Mouse (Mus musculus) kidney, embryonic 16.5 days (tissue): ENCODE results near the gene Dcx. TPM values are rescaled to one million over a fixed set of nuclear protein-coding genes. Genes with fewer than 3 reads are reported as not detected.

Experiments
- ATAC-seq: fragments of 200-750 bp; cut with Nextera tagmentation; 2 replicates; pipeline ENCODE4 v1.8.0; 2017; ENCODE audit warnings: moderate TSS enrichment; ENCODE audit not compliant: low FRiP score, low TSS enrichment
- H3K27ac ChIP-seq: fragments of 300-500 bp; sonication (generic); 2 replicates; pipeline ENCODE4 v1.5.1; 2014; ENCODE audit warnings: low read length
- H3K27me3 ChIP-seq: fragments of 300-500 bp; sonication (generic); 2 replicates; pipeline ENCODE4 v1.6.1; 2014; ENCODE audit warnings: low read length, control low read depth, mixed read lengths; ENCODE audit not compliant: insufficient read depth
- H3K36me3 ChIP-seq: fragments of 300-500 bp; sonication (generic); 2 replicates; pipeline ENCODE4 v1.6.1; 2014; ENCODE audit warnings: low read length, control low read depth, mixed read lengths; ENCODE audit not compliant: insufficient read depth
- H3K4me1 ChIP-seq: fragments of 300-500 bp; sonication (generic); 2 replicates; pipeline ENCODE4 v1.6.1; 2014; ENCODE audit warnings: low read length, control low read depth, mixed read lengths; ENCODE audit not compliant: insufficient read depth
- H3K4me2 ChIP-seq: fragments of 300-500 bp; sonication (generic); replicated peaks from 2 replicates; pipeline ENCODE4 v1.6.1; 2014; ENCODE audit warnings: low read depth, low read length
- H3K4me3 ChIP-seq: fragments of 300-500 bp; sonication (generic); 2 replicates; pipeline ENCODE4 v1.5.1; 2014; ENCODE audit warnings: mild to moderate bottlenecking, low read length
- H3K9ac ChIP-seq: fragments of 300-500 bp; sonication (generic); replicated peaks from 2 replicates; pipeline ENCODE4 v1.6.1; 2014; ENCODE audit warnings: low read length
- H3K9me3 ChIP-seq: fragments of 300-500 bp; sonication (generic); 2 replicates; pipeline ENCODE4 v1.6.1; 2016; ENCODE audit warnings: low read length, control low read depth
- WGBS: fragments of 180-500 bp; shearing (Covaris S2); extraction: QIAGEN DNeasy Blood & Tissue Kit; methylation state at CpG from one replicate; pipeline ENCODE4 v1.1.7; 2014; 5-methylcytosine and 5-hydroxymethylcytosine counted together
- polyA plus RNA-seq: library from polyadenylated mRNA; unstranded; fragments of >200 nt; fragmentation: Nextera tagmentation; extraction: Ambion mirVana; gene quantifications from 2 replicates; pipeline ENCODE4 v1.2.1, GENCODE M21; 2015

Gene Dcx
- 3.9 and 4.7 TPM in 2 replicates for polyA plus RNA-seq

- H3K9me3 ChIP-seq: no peaks in the 10 kb centered on the region
- H3K9ac ChIP-seq: no peak within 1 kb of the TSS
- H3K4me2 ChIP-seq: peak within 1 kb of the TSS; percentile 27
- peaks cover 6% of the 10 kb centered on the region; the same call in 1 of the 2 replicates for H3K27me3 ChIP-seq
- H3K36me3 ChIP-seq: no peaks in the 10 kb centered on the region
- H3K4me1 ChIP-seq: no peaks in the 10 kb centered on the region
- 46% methylated on average over 8 of the region's 8 CpGs for WGBS
- no peak for ATAC-seq
- no peak within 1 kb of the TSS for H3K4me3 ChIP-seq
- no peak within 1 kb of the TSS for H3K27ac ChIP-seq
These were observed at the start of gene Dcx for GRCm38 (mm10) chrX:143932958-143933357. TSS of gene Dcx (minus strand) at chrX:143933311.

GRCm38 (mm10) chrX:143966249-143966648 lies 33.1 kb upstream of the Dcx start:
- WGBS: 34% methylated on average over 6 of the region's 6 CpGs
- Histone ChIP-seq H3K27me3 (no peaks in the 10 kb centered on the region), H3K36me3 (no peaks in the 10 kb centered on the region), H3K4me2 (no peak overlapping the region), H3K9me3 (no peaks in the 10 kb centered on the region), H3K27ac (no peak overlapping the region), H3K4me1 (no peaks in the 10 kb centered on the region), H3K4me3 (no peak overlapping the region), H3K9ac (no peak overlapping the region)
- peak; percentile 97 for ATAC-seq

- 85% methylated on average over 2 of the region's 2 CpGs for WGBS
These were observed 560 bp upstream of the Dcx start for GRCm38 (mm10) chrX:143933671-143934070.

GRCm38 (mm10) chrX:143932530-143932929 lies 581 bp downstream of the Dcx start:
- Histone ChIP-seq H3K4me2 (peak overlapping the region; percentile 27), H3K9ac (no peak overlapping the region), H3K36me3 (no peaks in the 10 kb centered on the region), H3K27ac (no peak overlapping the region), H3K27me3 (peaks cover 6% of the 10 kb centered on the region; the same call in 1 of the 2 replicates), H3K4me1 (no peaks in the 10 kb centered on the region), H3K4me3 (no peak overlapping the region), H3K9me3 (no peaks in the 10 kb centered on the region)
- ATAC-seq: no peak
- WGBS: 44% methylated on average over 1 of the region's 1 CpGs

More at GRCm38 (mm10) chrX:143933671-143934070, 560 bp upstream of the Dcx start:
- H3K4me3 ChIP-seq: no peak overlapping the region
- H3K4me1 ChIP-seq: no peaks in the 10 kb centered on the region
- H3K36me3 ChIP-seq: no peaks in the 10 kb centered on the region
- peaks cover 6% of the 10 kb centered on the region; the same call in 1 of the 2 replicates for H3K27me3 ChIP-seq
- H3K4me2 ChIP-seq: no peak overlapping the region
- no peak overlapping the region for H3K9ac ChIP-seq
- H3K9me3 ChIP-seq: no peaks in the 10 kb centered on the region
- no peak; the same call in 1 of the 2 replicates for ATAC-seq
- H3K27ac ChIP-seq: no peak overlapping the region

- Histone ChIP-seq H3K9ac (no peak overlapping the region), H3K4me3 (no peak overlapping the region), H3K4me2 (0 out of 2 replicates have a peak overlapping the region, but pooled peaks have one; percentile 10), H3K9me3 (no peaks in the 10 kb centered on the region), H3K36me3 (no peaks in the 10 kb centered on the region), H3K4me1 (no peaks in the 10 kb centered on the region), H3K27ac (no peak overlapping the region), H3K27me3 (peaks cover 6% of the 10 kb centered on the region; the same call in 1 of the 2 replicates)
- WGBS: 61% methylated on average over 6 of the region's 6 CpGs
- no peak for ATAC-seq
These were observed 1.5 kb downstream of the Dcx start for GRCm38 (mm10) chrX:143931400-143932185.

- Histone ChIP-seq H3K4me3 (no peak overlapping the region), H3K9ac (no peak overlapping the region), H3K27ac (no peak overlapping the region), H3K27me3 (no peaks in the 10 kb centered on the region; the same call in 1 of the 2 replicates), H3K4me1 (no peaks in the 10 kb centered on the region), H3K9me3 (no peaks in the 10 kb centered on the region), H3K36me3 (no peaks in the 10 kb centered on the region), H3K4me2 (no peak overlapping the region)
- no peak for ATAC-seq
- 89% methylated on average over 5 of the region's 5 CpGs for WGBS
These were observed 11.0 kb downstream of the Dcx start for GRCm38 (mm10) chrX:143922070-143922469.

- 33% methylated on average over 3 of the region's 3 CpGs for WGBS
- Histone ChIP-seq H3K36me3 (no peaks in the 10 kb centered on the region), H3K4me3 (no peak overlapping the region), H3K27ac (no peak overlapping the region), H3K27me3 (peaks cover 3% of the 10 kb centered on the region; the same call in 1 of the 2 replicates), H3K4me1 (no peaks in the 10 kb centered on the region), H3K9ac (no peak overlapping the region), H3K9me3 (no peaks in the 10 kb centered on the region), H3K4me2 (no peak overlapping the region)
- ATAC-seq: no peak; the same call in 1 of the 2 replicates
These were observed 26.2 kb downstream of the Dcx start for GRCm38 (mm10) chrX:143906699-143907471.

- H3K27ac ChIP-seq: no peak overlapping the region
- no peak overlapping the region for H3K4me3 ChIP-seq
- no peak for ATAC-seq
- H3K4me1 ChIP-seq: no peaks in the 10 kb centered on the region
- H3K9ac ChIP-seq: no peak overlapping the region
- H3K4me2 ChIP-seq: no peak overlapping the region
- WGBS: 29% methylated on average over 2 of the region's 2 CpGs
- H3K27me3 ChIP-seq: peaks cover 3% of the 10 kb centered on the region; the same call in 1 of the 2 replicates
- no peaks in the 10 kb centered on the region for H3K36me3 ChIP-seq
- no peaks in the 10 kb centered on the region for H3K9me3 ChIP-seq
These were observed 28.4 kb downstream of the Dcx start for GRCm38 (mm10) chrX:143904689-143905088.

- H3K4me2 ChIP-seq: no peak overlapping the region
- 63% methylated on average over 8 of the region's 8 CpGs for WGBS
- H3K27me3 ChIP-seq: no peaks in the 10 kb centered on the region; the same call in 1 of the 2 replicates
These were observed 30.8 kb downstream of the Dcx start for GRCm38 (mm10) chrX:143902300-143902699.

More at GRCm38 (mm10) chrX:143902300-143902699, 30.8 kb downstream of the Dcx start:
- Histone ChIP-seq H3K27ac (no peak overlapping the region), H3K4me3 (no peak overlapping the region), H3K9ac (no peak overlapping the region), H3K9me3 (no peaks in the 10 kb centered on the region), H3K36me3 (no peaks in the 10 kb centered on the region), H3K4me1 (no peaks in the 10 kb centered on the region)
- ATAC-seq: no peak
